Mouse (Mus musculus): Measurements from ENCODE around the gene Kif1b. TPM values are rescaled to one million over a fixed set of nuclear protein-coding genes. Genes with fewer than 3 reads are reported as not detected.

The Kif1b gene
- total RNA-seq, 2 experiments from 2014 or later, result 259 to 283 TPM

DNA sequence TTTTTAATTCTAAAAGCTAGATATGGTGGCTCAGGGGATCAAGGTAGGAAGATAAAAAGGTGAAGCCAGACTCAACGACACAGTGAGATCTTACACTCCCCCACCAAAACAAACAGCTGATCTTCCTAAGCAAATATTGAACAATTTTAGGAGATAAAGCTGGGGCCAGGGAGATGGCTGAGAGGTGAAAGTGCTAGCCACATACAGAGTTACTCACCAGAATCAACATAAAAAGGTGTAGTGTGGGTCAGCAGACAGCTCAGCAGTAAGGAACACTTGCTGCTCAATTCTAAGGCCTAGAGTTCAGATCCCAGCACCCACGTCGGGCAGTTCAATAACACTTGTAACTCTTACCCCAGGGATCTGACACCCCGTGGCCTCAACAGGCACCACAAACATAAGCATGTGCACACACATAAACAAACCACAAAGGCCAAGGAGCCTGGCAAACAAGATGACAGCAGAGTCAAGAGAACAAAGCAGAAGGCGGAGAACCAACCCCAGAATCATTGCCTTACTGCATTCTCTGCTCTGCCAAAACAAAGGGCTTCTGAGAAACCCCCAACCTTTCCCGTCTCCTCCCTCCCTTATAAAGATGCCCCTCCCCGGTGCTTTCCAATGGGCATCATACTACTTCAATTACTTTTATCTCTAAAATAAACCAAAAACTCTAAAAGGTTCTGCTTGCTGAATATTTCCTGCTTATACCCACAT lies 25.3 kb downstream of the Kif1b start:
- intact Hi-C loops (cut with DNase I), result no loop called here
- DNase-seq, result no peak

DNA sequence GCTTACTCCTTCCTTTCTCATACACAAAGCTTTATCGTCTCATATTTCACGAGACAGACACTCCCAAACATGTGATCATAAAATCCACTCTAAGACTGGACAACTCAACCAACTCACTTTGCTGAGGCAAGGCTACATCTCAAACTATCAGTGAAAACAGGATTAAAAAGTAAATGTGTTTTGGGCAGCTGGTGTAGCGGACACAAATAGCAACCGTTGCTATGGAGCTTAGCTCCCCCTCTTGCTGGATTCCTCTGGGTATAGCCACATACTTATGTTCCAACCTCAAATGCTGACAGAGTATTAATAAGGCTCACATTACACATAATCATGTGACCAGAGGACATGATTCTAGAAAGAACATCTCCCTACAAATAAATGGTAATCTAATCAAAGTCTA lies 29.9 kb downstream of the Kif1b start:
- intact Hi-C loops (cut with DNase I), result no loop called here
- no peak for DNase-seq

GRCm38 (mm10) chr4:149273128-149273527 lies 34.4 kb downstream of the Kif1b start:
- intact Hi-C loops (cut with DNase I), result loop anchor here (5.0 kb wide), 1 partner anchor 34 kb away; the partner anchor contains the start of gene Kif1b
- no peak for DNase-seq

GRCm38 (mm10) chr4:149270541-149270940 lies 37.0 kb downstream of the Kif1b start:
- DNase-seq, result no peak
- intact Hi-C loops (cut with DNase I), result loop anchor here (5.0 kb wide), 1 partner anchor 37 kb away; the partner anchor contains the start of gene Kif1b

DNA sequence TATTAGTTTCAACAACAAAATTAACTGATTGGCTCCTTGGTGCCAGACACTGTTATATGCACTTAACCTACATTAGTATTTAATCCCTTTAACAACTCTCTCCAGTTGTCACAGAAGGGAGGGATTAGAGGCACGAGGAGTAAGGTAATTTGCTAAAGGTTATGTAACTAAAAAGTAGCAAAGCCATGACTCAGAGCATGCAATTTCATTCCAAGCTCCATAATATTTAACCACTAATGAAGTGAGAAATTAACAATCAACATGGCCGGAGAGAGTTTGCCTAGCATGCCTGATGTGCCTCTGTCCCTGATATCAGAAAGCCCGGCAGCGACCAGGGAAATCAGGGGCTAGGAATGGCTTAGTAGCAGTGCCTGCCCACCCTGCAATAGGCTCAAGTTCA lies 38.5 kb downstream of the Kif1b start:
- intact Hi-C loops (cut with DNase I), result no loop called here
- DNase-seq, result no peak

GRCm38 (mm10) chr4:149264895-149265294 lies 42.6 kb downstream of the Kif1b start:
- intact Hi-C loops (cut with DNase I), result no loop called here
- DNase-seq, result no peak

GRCm38 (mm10) chr4:149263218-149263617 lies 44.3 kb downstream of the Kif1b start:
- intact Hi-C loops (cut with DNase I), result no loop called here

DNA sequence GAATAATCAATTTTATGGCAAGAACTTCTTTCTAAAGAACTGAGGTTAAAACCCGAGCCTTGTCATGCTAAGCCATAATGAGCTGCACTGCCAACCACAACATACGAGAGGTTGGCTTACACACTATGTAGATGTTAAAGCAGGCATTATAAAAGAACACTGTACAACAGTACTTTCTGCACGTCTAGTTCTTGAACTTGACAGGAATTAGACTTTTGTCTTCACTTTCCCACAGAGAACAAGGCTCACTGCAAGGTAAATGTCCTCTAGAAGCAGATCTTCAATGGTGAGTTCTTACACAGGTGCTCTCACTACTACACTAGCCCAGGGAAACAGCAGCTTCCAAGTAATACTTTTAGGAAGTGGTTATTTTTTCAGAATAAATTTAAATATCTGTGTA lies 46.0 kb downstream of the Kif1b start:
- intact Hi-C loops (cut with DNase I), result no loop called here
- DNase-seq, result no peak

More at GRCm38 (mm10) chr4:149263218-149263617, 44.3 kb downstream of the Kif1b start:
- no peak for DNase-seq

DNA sequence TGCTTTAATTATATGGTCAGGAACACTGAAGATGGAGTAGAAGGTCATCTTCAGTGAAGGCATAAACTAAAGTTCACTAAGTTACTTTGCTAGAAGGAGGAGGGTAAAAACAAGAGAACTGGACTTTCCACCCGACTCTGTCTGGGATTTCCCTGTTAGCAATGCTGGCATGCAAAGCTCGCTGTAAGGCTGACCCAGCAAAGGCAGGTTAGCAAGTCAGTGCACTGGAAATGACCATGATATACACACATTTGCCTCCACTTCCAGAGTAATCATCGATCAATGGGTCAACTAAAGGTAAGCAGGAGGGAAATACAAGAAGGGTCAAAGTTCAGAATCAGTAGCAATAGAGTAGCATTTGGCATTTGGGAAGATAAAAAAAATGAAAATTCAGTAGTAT lies 46.6 kb downstream of the Kif1b start:
- DNase-seq, result no peak
- intact Hi-C loops (cut with DNase I), result no loop called here

DNA sequence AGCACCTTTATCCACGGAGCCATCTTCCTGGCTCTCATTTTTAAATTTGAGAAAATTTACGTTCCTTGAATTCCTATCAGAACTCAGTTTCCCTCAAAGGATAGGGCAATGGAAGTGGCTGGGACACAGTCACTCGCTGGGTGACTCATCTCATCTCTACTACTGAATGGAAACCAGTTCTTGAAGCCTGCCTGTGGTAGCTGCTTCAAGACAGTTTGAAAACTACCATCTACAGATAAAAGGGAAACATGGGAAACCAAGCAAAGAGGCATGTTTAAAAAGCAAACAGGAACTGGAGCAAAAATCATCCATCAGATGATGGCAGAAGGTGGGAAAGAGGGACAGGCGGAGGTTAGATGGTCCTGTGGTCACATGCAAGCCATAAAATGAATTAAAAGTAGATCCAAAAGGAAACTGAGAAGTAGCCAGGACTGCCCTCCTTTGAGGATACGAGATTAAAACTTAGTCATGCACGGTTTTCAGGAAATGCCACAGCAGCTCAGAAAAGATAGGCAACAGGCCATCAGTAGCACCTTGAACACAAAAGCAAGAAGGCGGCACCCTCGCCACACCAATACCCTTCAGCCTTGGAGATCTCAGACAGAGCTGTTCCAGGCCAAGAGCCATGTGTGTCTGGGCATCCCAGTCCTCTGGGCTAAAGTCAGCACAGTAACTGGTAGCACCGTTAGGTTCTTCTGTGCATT lies 48.0 kb downstream of the Kif1b start:
- intact Hi-C loops (cut with DNase I), result no loop called here
- DNase-seq, result no peak

- no peak for DNase-seq
- intact Hi-C loops (cut with DNase I), result no loop called here
These were observed 48.6 kb downstream of the Kif1b start for GRCm38 (mm10) chr4:149258926-149259325.

GRCm38 (mm10) chr4:149256511-149257300 lies 50.8 kb downstream of the Kif1b start:
- intact Hi-C loops (cut with DNase I), result no loop called here
- no peak for DNase-seq

DNA sequence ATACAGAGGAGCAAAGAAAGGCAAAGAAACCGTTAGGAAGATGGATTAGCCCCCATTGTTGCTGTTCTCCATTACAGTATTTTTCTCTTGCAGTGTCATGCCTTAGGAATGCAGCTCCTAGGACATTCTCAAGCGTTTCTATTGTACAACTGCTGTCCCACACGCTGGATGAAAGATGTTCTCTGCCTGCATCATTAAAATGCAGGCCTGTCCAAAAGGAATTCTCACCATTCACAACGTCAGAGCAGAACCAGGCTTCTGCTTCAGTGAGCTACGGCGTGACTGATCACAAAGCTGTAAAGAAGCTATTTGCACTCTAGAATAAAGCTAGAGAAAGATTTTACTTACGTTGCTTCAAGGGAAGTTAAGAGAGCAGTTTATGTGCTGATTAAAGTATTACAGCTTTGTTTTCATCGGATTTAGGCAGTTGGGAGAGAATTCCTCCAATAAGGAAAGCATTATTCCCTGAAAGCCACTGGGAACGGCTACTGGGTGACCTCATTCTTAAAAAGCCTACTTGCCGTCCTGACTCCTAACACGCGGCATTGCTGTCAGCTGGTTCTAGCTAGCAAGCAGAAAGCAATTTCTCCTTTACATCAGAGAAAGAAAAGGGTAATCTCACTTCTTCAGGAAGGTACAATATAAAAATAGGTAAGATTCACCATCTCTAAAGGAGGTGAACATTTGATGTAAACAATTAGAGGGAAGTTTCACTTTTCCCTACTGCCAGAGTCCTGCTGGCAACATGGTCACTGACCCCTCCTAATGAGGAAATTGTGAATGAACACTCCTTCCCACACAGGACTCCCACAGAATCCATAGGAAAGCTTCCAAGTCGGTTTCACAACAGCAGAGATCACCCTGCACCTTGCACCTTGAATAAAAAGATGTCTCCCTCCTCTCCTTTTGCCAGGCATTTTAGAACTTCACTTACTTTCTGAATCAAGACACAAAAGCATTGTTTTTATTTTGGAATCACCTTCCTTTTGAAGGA lies 51.9 kb downstream of the Kif1b start:
- intact Hi-C loops (cut with DNase I), result no loop called here
- DNase-seq, result no peak

GRCm38 (mm10) chr4:149254827-149255226 lies 52.7 kb downstream of the Kif1b start:
- intact Hi-C loops (cut with DNase I), result no loop called here
- DNase-seq, result no peak

DNA sequence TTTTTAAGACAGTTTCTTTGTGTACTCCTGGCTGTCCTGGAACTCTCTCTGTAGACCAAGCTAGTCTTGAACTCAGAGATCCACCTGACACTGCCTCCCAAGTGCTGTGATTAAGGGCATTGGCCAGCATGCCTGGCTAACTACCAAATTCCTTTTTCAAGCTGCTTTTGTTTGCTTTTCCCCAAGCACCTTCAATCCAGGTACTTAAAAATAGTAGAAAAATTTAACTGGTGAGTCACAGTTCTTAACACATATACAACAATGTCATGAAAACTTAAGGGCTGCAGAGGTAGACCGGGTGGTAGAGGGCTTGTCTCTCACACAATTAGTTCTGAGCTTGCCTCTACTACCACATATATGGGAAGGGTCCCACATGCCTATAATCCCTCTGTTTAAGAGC lies 58.2 kb downstream of the Kif1b start:
- DNase-seq, result no peak
- intact Hi-C loops (cut with DNase I), result no loop called here

DNA sequence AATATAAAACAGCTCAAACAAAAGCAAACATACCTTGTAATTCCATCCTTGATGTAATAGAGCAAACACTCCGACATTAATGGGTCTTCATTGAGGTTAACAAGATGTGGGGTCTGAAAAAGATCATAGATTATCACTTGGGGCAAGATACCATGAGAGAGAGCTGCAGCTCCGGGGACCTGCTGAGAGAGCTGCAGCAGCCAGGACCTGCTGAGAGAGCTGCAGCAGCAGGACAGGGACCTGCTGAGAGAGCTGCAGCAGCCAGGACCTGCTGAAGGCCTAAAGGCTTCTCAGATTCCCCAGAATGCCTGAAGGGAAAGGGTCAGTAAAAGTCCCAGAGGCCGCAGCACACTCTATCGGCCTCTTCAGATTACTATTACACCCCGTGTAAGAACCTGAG lies 59.7 kb downstream of the Kif1b start:
- intact Hi-C loops (cut with DNase I), result no loop called here
- DNase-seq, result no peak

- DNase-seq, result no peak
- intact Hi-C loops (cut with DNase I), result no loop called here
These were observed 60.3 kb downstream of the Kif1b start for GRCm38 (mm10) chr4:149247156-149247633.

DNA sequence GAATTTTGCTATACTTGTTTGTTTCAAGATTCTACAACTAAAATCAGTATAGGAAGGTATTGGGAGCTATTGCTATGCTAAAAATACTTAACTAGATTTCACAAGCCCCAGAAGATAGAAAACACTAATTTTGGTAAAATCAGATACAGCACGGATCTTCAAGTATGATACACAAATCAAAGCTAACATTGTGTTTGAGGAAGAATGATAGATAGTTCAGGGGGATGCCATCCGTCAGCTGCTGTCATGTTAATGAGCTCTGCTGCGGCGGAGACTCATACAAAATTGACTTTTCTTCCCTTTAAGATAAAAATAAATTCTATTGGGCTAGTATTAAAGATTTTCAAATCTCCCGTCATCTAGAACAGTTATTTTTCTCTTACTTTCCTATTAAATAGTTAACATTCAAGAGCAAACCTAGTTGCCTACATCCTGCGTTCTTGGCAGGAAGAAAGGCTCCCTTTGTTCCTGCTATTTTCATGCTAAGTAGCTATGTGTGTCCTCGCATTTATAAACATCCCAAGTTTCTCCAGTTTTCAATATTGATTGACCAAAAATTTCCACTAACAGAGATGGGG lies 60.8 kb downstream of the Kif1b start:
- intact Hi-C loops (cut with DNase I), result no loop called here
- no peak for DNase-seq

GRCm38 (mm10) chr4:149237011-149237410 lies 70.5 kb downstream of the Kif1b start:
- no peak for DNase-seq
- intact Hi-C loops (cut with DNase I), result no loop called here

- no peak for DNase-seq
- intact Hi-C loops (cut with DNase I), result no loop called here
These were observed 73.6 kb downstream of the Kif1b start for GRCm38 (mm10) chr4:149233938-149234337.

All from gastrocnemius, postnatal 36 days (tissue).